Mouse (Mus musculus) adrenal gland, adult 2 months (tissue): ENCODE results near the gene Prkcz. TPM values are rescaled to one million over a fixed set of nuclear protein-coding genes. Genes with fewer than 3 reads are reported as not detected.

Experiments used
- DNase-seq: peaks from one replicate; pipeline ENCODE4 v3.0.0; 2021
- polyA plus RNA-seq: library from polyadenylated mRNA; depleted of rRNA; stranded (reverse); fragments of >200 nt; gene quantifications from 2 replicates; pipeline ENCODE4 v1.2.3, GENCODE M21; 2012; rRNA removed
- total RNA-seq, 2 experiments: library from RNA; stranded (reverse); gene quantifications; 2 replicates each; pipeline ENCODE4 v1.2.3; 2021

The Prkcz gene
- total and polyA plus RNA-seq, 3 experiments: 4.0 to 6.0 (median 4.7) TPM

GRCm38 (mm10) chr4:155220213-155221100 is 140.7 kb downstream of the Prkcz start:
- peak; percentile 61 for DNase-seq

DNA sequence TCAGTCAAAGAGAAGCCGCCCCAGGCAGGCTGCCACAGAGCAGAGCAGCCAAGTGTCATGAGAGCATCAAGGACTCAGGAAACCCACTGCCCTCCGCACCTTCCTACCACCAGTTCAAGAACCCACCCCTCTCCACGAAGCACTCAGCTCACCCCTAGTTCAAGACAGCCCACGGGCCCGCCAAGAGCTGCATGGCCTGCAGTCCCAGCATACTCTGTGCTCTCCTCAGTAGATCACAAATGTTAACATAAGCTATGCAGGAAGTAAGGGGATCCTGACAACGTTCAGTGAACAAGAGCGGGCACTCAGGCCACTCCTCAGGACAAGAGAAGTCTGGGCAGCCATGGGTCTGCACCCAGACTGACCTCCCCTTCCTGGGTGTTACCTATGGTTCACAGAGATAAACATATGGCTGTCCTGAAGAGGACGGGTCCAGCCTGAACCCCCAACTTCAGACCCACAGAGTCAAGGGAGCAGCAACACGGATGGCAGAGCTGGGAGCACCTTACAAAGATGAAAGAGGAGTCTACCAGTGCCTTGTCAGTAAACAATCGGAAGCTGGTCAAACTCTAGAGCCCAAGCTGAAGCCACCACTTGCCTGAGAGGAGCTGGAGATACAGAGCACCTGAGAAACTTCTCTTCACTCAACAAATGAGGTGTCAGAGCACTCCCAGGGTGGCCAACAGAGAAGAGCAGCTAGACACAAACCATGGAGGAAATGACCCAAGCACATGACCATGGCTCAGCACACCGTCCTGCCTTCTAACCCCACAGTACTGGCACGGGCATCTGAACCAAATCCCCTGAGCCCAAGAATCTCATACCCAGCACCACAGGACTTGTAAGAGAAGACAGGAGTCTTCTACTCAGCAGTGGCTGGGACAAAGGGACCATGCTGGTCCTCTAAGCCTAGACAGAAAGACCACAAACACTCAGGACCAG is 141.6 kb downstream of the Prkcz start:
- DNase-seq: no peak

DNA sequence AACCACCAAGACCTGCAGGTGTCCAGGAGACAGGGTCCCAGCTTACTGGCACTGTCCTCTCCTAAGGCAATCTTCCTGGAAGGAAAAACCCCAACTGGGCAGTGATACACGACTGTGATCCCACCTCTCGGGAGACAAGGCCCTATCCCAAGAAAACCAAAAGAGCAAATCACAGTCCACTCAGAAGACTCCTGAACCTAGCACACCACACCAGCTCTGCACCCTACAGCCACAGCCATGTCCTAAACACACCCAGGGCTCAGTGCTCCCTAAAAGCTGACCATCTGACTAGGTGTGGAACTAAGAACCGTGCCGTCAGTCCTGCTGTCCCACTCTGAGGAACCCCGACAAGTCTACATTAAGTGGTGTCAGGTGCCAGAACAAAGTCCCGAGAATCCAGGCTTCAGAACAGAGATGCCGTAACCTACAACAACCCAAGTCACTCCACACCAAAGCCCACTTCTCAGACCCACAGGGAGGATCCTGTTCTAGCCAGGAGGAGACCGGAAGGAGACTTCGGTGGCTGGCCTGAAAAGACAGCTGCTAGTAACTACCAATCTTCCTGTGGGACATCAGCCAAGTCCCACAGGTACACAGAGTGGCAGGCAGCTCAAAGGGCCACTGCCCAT is 142.9 kb downstream of the Prkcz start:
- DNase-seq: no peak

- peak; percentile 77 for DNase-seq
These were observed 143.7 kb downstream of the Prkcz start for GRCm38 (mm10) chr4:155217241-155218103.

DNA sequence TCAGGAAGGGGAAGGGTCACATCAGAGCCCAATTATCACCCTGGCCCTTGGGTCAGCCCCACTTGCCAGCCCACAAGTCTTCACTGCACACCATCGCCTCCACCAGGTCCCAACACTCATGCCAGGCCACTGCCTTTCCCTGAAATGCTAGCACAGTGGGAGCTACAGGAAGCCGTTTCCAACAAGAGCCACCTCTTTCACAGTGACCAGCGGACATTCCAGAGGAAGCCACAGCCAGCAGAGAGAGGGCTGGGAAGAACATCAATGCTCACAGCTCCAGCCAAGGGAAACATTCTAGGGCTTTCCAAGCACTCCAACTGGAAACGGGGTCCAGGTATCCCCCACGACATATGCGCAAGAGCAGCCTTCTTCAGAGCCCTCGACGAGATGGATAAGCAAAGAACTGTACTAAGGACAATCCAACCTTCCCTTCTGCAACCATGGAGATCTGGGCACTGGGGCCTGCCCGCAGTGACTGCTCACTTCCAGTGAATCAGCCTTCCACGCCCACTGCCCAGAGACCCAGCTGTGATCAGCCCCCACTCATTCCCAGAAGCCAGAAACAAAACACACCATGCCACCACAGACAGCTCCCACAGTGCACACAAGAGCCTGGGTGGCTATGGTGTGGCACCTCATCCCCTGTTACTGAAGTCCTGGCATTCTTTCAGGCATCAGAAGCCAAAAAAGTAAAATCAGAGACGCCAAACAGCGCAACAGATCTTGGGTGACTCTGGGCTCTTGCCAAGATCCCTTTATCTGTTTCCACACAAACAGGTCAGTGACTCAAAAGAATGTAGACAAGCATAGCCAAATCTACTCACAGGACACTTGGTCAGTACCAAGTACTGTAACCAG is 145.2 kb downstream of the Prkcz start:
- DNase-seq: peak; percentile 77

GRCm38 (mm10) chr4:155215203-155215602 is 146.0 kb downstream of the Prkcz start:
- DNase-seq: no peak

- DNase-seq: no peak
These were observed 146.4 kb downstream of the Prkcz start for GRCm38 (mm10) chr4:155214793-155215192.

- no peak for DNase-seq
These were observed 147.0 kb downstream of the Prkcz start for GRCm38 (mm10) chr4:155214188-155214587.

DNA sequence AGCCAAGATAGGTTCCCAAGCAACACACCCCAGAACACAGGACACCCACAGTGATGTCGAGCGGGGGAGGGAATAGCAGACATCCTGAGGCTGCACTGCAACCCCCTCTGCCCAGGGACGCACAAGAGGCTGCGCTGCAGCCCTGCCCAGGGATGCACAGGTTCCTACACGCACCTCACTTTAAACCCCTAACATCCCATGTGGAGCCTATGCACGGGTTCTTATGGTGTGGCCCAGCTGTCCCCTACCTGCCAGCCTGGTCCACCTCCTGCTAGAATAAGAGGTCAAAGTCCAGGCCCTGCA is 147.5 kb downstream of the Prkcz start:
- no peak for DNase-seq

- no peak for DNase-seq
These were observed 148.0 kb downstream of the Prkcz start for GRCm38 (mm10) chr4:155213052-155213751.

Other genes starting within 250 kb of the Prkcz start
- gene Ski, start 138.8 kb downstream of the Prkcz start, total RNA-seq: 10 to 100 TPM; 59.7 to 63.8 TPM
- 83.1 and 103 TPM in 2 replicates for gene Ski, start 138.8 kb downstream of the Prkcz start, polyA plus RNA-seq
- 10 to 100 TPM; 40.3 to 57.3 TPM for gene Faap20, start 111.6 kb downstream of the Prkcz start, total RNA-seq
- gene Faap20, start 111.6 kb downstream of the Prkcz start, polyA plus RNA-seq: 106 and 127 TPM in 2 replicates
- not detected for gene Gabrd, start 36.8 kb upstream of the Prkcz start, total RNA-seq
- gene Gabrd, start 36.8 kb upstream of the Prkcz start, polyA plus RNA-seq: 0.86 and 1.4 TPM in 2 replicates
- gene Cfap74, start 47.8 kb upstream of the Prkcz start, total RNA-seq: under 1 TPM; 0.62 to 0.63 TPM
- 0.50 and 0.65 TPM in 2 replicates for gene Cfap74, start 47.8 kb upstream of the Prkcz start, polyA plus RNA-seq
- 10 to 100 TPM in 1 of 2 experiments, 1 to 10 TPM in 1; 7.5 to 13.1 TPM for gene Tmem52, start 107.8 kb upstream of the Prkcz start, total RNA-seq
- 79.1 and 189 TPM in 2 replicates for gene Tmem52, start 107.8 kb upstream of the Prkcz start, polyA plus RNA-seq
- gene Gnb1, start 130.0 kb upstream of the Prkcz start, total RNA-seq: 100 to 1,000 TPM; 445 to 452 TPM
- gene Gnb1, start 130.0 kb upstream of the Prkcz start, polyA plus RNA-seq: 353 and 354 TPM in 2 replicates
- 100 to 1,000 TPM; 184 to 322 TPM for gene Nadk, start 201.0 kb upstream of the Prkcz start, total RNA-seq
- gene Nadk, start 201.0 kb upstream of the Prkcz start, polyA plus RNA-seq: 297 and 390 TPM in 2 replicates
- 10 to 100 TPM; 33.6 to 35.9 TPM for gene Slc35e2, start 240.1 kb upstream of the Prkcz start, total RNA-seq
- 17.5 and 29.6 TPM in 2 replicates for gene Slc35e2, start 240.1 kb upstream of the Prkcz start, polyA plus RNA-seq